Mouse (Mus musculus) frontal cortex, postnatal 10 days (tissue): Measurements from ENCODE around the gene Ube2d1.

Experiments used
- DNase-seq, 2 experiments: peaks; one replicate each; pipeline ENCODE4 v3.0.0; 2022; ENCODE audit warnings: low spot score in 2 of 2, mixed read lengths in 1 of 2

Ube2d1 gene

GRCm38 (mm10) chr10:71285126-71285580 is at the start of gene Ube2d1:
Ube2d1 (minus strand) TSS chr10:71285262.
- peak; percentile 76 to 86 for DNase-seq

GRCm38 (mm10) chr10:71332859-71333258 is 47.8 kb upstream of the Ube2d1 start:
- no peak for DNase-seq

- DNase-seq = no peak
Observed at GRCm38 (mm10) chr10:71332376-71332775, 47.3 kb upstream of the Ube2d1 start.

- no peak for DNase-seq
Observed at GRCm38 (mm10) chr10:71331908-71332307, 46.8 kb upstream of the Ube2d1 start.

- DNase-seq = no peak
Observed at GRCm38 (mm10) chr10:71330070-71330469, 45.0 kb upstream of the Ube2d1 start.

- DNase-seq = no peak
Observed at GRCm38 (mm10) chr10:71329295-71329694, 44.2 kb upstream of the Ube2d1 start.

GRCm38 (mm10) chr10:71328870-71329269 is 43.8 kb upstream of the Ube2d1 start:
- DNase-seq = no peak

GRCm38 (mm10) chr10:71328382-71328781 is 43.3 kb upstream of the Ube2d1 start:
- no peak for DNase-seq

GRCm38 (mm10) chr10:71327386-71327785 is 42.3 kb upstream of the Ube2d1 start:
- no peak for DNase-seq

- DNase-seq = peak in 1 of 2 experiments; percentile 69
Observed at GRCm38 (mm10) chr10:71326789-71327188, 41.7 kb upstream of the Ube2d1 start.

- no peak for DNase-seq
Observed at GRCm38 (mm10) chr10:71326123-71326522, 41.1 kb upstream of the Ube2d1 start.

- no peak for DNase-seq
Observed at GRCm38 (mm10) chr10:71323669-71324068, 38.6 kb upstream of the Ube2d1 start.

- DNase-seq = no peak
Observed at GRCm38 (mm10) chr10:71316497-71316896, 31.4 kb upstream of the Ube2d1 start.

GRCm38 (mm10) chr10:71316056-71316455 is 31.0 kb upstream of the Ube2d1 start:
- no peak for DNase-seq

- DNase-seq = no peak
Observed at GRCm38 (mm10) chr10:71314596-71314995, 29.5 kb upstream of the Ube2d1 start.

- no peak for DNase-seq
Observed at GRCm38 (mm10) chr10:71310288-71310687, 25.2 kb upstream of the Ube2d1 start.

GRCm38 (mm10) chr10:71308199-71308598 is 23.1 kb upstream of the Ube2d1 start:
- DNase-seq = no peak

GRCm38 (mm10) chr10:71306759-71307158 is 21.7 kb upstream of the Ube2d1 start:
- DNase-seq = no peak

GRCm38 (mm10) chr10:71306190-71306589 is 21.1 kb upstream of the Ube2d1 start:
- no peak for DNase-seq

- DNase-seq = no peak
Observed at GRCm38 (mm10) chr10:71302490-71302889, 17.4 kb upstream of the Ube2d1 start.

GRCm38 (mm10) chr10:71300161-71300560 is 15.1 kb upstream of the Ube2d1 start:
- DNase-seq = no peak

- no peak for DNase-seq
Observed at GRCm38 (mm10) chr10:71293245-71293644, 8.2 kb upstream of the Ube2d1 start.

GRCm38 (mm10) chr10:71292254-71292653 is 7.2 kb upstream of the Ube2d1 start:
- no peak for DNase-seq

GRCm38 (mm10) chr10:71291801-71292200 is 6.7 kb upstream of the Ube2d1 start:
- DNase-seq = no peak
